Mouse (Mus musculus): ENCODE measurements at regions not wholly inside any gene's neighbourhood (a gene's known extent, or its start where the extent isn't known, plus 50 kb on each side); places are given as distances from the start of the nearest gene placed in this dataset.
A peak's percentile ranks its signal among the peaks of the same experiment; 100 is the strongest.
"Not testable (repeated sequence)": the region's sequence is repeated elsewhere in the genome, so short reads cannot be mapped to it uniquely, and the experiment has no call there.

DNA sequence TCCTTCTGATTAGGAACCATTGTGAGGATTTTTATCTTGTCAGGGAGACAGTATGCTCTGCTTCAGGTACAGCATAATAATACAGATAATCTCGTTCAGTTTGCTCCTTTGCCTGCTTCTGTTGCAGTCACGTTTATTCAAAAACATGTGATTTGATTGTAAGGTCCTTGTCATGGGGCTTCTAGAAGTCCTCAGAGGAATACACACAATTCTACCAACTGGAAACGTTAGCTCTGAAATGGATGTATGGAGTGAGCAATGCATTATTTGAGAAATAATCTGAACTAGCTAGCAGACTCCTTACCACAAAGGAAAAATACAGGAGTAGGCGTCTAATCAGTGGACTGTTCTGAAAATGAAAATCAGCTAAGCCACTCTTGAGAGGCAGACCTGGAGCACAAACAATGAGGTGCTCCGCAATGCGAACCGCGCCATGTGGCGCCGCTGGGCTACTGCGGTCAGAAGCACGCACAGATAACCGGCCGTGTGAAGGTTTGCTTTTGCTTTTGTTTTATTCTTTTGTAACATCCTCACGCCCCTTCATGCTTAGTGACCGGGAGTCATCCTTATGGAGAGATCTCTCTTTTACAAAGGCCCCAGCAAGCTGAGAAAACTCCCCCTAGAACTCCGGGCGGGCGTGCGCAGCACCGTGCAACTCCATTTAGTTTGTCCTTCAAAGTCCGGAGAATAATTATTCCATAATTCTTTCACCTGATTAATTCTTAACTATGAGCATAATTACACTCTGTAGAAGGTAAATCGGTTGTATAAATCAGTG is 419.7 kb downstream of the Nova1 start:
- peak; percentile 67 for DNase-seq (ENCODE audit: low spot score)

DNA sequence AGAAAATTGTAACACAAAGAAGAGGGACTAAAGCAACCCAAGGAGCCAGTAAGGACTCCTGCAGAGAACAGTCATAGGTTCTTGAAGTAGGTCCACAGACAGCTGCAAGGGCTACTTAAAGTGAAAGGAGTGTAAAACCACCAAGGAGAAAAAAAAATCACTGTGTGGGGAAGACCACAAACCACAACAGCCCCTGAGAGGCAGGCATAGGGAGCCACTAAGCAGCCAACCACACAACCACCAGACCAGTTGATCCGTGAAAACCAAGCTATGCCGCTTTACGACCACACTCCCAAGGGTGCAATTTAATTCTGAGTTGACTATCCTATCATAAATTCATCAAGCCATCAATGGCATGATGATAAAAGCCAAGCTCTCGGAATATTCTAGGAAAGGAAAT is 423.5 kb downstream of the Nova1 start:
- DNase-seq (ENCODE audit: low spot score): no peak

DNA sequence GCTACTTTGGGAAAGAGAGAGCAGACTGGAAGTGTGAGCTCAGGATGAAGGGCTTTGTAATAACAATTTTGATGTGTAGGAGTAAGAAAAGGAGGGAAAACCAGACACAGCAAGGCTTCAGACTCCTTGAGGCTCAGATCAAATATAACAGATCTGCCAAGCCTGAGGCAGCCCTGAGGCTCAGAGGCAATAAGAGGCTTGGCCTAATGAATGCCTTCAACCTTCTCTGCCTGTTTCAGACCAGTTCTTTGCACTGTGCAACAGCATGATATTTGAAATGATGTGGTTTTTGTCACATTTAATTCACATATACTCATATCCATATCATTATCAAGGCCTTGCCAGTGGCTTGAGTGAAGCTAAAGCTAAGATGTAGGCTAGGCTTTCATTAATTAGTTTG is 425.0 kb downstream of the Nova1 start:
- DNase-seq (ENCODE audit: low spot score): no peak

DNA sequence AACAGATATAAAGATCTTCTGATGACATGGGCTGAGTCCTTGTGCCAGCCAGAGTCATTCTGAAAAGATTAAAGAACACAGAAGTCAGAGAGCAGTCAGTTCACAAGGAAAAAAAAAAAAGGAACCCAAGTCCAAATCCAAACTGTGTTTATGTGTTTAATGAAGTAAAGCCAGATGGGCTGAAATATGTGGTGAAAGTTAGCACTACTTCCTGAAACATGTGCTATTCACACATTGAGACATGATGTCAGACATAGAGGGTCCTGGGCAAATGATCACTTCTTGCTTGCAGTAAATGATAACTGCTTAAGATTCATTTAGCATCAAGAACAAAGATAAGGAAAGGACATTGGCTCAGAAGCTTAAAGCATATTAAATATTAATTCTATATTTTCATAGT is 439.8 kb downstream of the Nova1 start:
- DNase-seq (ENCODE audit: low spot score): no peak

DNA sequence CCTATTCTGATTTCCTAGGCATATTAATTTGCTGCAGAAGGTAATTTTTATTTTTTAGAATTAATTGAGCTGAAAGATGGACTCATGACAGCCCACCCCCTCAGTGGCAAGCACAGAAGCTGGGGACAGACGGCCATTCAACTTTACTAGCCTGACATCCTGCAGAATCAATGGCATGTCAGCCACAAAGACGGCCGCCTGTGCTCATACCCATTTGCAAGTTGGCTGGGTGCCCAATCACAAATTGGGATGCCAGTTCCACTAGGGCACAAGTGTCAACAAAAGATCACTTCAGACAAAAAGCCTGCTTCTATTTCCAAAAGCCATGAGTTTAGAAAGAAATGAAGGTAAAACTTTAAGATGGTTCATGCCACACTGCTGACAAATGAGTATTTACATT is 447.0 kb downstream of the Nova1 start:
- no peak for DNase-seq (ENCODE audit: low spot score)

DNA sequence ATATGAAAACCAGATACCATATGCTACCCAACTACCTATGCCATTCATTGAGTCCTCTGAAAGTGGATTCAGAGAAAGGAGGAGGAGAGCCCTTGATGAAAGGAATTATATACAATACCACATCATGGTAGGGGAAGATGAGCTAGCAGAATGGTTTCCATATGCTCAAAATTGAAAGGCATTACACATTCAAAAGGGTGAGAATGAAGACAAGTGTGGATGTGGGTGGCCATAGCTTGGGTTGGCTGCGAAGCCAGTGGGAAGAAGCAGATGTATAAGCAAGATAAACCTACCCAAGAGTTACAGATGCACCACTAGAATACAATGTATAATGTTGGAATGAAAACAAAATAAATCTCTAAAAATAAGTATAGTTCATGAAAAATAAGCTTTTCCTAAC is 485.4 kb downstream of the Nova1 start:
- no peak for DNase-seq (ENCODE audit: low spot score)

DNA sequence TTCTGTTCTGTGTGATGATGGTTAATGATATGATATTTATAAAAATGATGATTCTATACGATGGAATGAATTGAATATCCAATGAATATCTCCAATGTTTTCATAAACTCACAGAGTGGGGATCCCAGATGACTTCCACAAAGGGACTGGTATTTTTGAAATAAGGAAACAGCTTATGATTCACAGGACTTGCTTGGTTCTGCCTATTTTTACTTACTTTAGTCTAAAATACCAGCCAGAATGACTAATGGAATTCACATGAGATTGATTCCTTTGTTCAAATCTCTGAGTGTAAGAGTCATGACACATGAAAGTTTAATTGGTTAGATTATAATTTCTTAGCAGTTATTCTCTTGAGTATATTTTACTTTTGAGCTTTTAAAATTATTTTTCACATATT is 490.9 kb downstream of the Nova1 start:
- DNase-seq (ENCODE audit: low spot score): no peak

DNA sequence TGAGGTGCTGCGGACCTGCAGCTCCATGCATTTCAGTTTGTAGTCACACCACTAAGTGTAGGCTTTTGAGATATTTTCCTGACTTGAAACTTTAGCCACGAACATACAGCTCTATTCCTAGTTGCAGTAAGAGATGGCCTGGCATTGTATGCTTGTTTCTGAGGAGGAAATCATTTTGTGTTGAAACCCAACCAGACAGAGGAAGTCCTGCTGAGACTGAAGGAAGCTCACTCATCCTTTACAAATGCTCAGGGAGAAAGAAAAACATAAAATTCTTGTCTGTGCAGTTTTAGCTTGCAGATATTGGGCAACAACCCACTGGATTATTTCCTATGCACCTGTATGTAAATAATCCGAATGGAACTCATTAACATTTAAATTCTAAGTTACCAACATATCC is 495.5 kb downstream of the Nova1 start:
- DNase-seq (ENCODE audit: low spot score): no peak

DNA sequence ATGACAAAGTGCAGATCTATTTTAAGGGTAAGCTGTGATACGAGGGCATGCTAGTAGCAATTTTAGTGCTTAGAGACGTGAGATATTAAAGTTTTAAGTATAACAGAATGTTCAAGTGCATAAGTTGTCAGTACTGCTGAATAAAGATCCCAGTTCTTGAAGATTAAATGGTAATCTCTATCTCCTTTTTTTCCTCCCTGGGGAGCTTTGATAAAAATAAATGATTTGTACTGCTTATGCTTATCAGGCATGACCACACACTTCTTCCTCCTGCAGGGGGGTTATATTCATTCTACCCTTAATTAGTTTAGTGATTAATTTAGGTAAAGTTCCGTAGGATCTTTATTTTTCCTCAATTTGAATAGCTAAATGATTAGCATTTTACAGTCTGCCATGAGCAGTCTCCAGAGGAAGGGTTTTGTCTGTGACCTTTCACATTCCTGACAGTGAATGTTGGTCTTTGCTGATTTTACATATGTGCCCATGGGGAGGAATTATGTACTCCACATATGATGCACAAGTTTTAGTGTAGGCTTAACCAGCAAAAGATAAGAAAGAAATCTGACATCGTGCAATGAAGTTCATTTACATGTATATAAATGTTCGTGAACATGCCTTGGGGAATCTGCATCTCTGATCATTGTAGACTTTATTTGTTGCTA is 515.5 kb downstream of the Nova1 start:
- DNase-seq (ENCODE audit: low spot score): no peak

DNA sequence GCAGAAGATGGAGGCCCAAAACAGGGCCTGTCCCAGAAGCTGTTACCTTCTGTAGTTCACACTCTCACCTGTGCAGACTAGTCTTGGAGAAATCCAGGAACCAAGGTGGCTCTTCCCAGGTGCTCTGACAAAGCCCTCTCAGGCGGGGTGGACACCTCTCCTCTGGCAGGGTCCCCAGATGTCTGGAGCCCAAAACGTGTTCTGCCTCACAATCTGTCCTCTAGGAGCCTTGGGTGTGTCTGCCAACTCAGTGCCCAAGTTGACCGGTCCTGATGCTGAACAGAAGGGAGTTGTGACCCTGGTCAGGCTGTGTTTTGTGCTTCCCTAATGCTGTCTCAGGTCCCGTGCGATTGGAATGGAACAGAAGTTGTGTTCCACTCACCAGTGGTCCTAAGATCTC is 519.8 kb downstream of the Nova1 start:
- no peak for DNase-seq (ENCODE audit: low spot score)

DNA sequence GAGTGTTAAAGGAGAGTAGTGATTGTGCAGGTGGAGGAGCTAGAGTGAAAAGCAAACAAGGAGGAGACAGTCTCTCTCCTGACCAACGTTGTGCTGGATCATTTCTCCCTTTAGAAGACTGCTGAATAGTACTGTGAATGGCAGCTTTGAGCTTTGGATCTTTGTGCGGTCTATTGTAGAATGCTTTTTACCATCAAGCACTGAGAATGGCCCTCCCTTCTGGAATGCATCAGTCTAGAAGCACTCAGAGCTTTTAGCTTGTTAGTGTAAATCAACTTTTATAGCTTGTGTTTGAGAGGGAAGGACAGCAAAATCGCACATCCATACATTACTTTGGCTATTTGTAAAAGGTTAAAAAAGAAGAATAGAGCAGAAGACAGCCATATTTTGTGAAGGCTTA is 534.2 kb downstream of the Nova1 start:
- no peak for DNase-seq (ENCODE audit: low spot score)

DNA sequence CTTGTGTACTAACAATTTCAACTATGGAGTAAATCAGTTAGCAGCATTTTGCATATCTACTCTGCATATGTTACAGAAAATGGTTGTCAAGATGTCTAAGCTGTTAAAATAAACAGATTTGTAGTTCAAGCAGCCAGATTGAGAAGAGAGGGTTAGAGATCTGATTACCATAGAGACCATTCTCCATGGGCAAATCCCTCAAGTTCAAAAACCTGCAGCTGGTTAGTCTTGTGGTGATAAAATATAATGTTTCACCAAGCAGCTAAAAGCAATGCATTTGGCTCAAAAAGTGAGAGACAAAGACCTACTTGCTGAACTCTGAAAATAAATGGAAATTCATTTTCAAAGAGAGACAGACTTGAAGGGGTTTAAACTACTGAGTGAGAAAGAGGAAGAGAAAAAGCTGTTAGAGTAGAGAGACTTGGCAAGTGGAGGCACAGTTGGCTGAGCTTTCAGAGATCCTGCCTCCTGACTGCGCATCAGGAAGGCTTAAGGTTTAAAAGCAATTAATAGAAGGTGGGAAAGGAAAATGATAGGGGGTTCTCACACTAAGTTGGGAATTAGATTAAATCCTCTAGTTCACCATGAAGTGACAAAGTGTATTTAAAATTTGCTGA is 570.2 kb downstream of the Nova1 start:
- DNase-seq (ENCODE audit: low spot score): no peak

DNA sequence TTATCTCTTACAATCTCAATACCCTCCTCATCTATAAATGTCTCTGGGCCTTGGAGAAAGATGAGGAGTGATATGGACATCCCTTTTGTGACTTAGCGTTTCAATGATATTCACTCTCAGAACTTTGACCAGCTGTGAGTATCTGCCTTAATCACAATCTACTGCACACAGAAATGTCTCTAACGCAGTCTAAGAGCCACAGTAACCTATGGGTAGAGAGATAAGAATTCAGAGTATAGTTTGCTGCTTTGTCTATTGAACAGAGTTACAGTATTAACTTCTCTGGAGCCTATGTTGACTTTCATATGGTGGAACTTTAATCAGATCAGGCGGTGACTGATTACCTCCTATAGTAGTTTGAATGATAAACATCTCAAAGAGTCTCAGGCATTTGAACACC is 573.8 kb downstream of the Nova1 start:
- no peak for DNase-seq (ENCODE audit: low spot score)

DNA sequence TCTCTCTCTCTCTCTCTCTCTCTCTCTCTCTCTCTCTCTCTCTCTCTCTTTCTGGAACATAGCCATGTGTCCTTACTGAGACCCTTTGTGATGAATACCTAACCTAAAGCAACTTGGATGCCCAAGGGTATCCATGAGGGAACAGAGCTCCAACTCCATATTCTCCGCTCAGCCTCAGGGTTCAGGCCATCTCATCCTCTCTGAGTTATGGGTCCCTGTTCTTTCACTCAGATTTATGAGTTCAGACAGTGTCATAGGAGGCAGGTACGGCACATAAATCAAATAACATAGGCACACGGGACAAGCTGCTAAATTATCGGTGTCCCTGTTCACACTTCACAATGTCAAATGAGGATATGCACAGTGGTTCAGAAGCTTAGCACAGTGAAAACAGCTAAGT is 586.4 kb downstream of the Nova1 start:
- DNase-seq (ENCODE audit: low spot score): no peak

DNA sequence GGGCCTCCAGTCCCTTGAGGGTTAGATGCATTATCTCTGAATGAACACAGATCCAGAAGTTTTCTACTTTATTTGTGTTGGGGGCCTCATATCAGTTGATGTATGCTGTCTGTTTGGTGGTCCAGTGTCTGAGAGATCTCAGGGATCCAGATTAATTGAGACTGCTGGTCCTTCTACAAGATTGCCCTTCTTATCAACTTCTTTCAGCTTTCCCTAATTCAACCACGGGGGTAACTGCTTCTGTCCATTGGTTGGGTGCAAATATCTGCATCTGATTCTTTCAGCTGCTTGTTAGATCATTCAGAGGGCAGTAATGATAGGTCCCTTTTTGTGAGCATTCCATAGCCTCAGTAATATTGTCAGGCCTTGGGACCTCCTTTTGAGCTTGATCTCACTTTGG is 603.4 kb downstream of the Nova1 start:
- not testable (repeated sequence) for DNase-seq (ENCODE audit: low spot score)

DNA sequence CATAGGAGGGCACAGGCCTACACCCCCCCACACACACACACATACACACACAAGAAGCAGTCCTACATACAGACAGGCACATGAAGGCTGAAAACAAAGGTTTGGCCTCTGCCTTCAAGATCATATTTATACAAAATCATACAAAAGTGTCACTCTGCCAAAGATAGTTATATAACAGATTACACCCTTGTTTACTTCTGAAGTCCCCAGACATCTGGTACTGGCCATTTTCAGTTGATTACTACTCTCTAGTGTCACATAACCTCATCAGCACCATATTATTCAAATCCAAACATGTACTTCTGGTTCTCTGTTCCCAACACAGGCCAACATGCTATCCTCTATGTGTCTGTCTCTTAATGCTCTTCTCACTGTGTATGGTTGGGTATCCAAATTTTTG is 619.7 kb downstream of the Nova1 start:
- no peak for DNase-seq (ENCODE audit: low spot score)

DNA sequence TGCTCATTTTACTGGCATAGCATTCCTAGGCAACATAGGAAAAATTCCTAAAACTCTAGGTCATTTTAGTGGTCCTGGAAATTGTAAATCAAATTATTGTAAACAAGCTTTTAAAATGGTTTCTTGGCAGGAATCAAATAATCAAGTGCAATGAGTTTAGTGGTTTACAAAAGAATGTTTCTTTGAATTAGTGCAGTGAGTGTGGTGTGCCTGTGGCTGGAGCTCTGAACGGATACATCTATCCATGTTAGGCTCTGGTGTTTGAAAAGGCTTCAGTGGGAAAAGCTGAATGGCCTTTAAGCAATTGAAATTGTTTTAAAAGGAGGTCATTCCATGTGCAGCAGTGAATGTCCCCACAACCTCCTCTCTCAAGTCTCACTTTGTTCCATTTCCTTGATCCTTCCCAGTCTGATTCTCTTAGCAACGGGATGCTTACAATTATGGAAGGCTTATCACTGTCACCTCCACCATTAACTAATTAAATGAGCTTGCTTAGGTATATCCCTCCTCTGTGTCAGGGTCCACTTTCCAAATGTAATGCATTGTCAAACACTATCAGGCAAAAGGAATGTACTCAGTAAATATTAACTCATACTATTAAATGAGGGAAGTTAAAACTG is 621.1 kb downstream of the Nova1 start:
- peak; percentile 12 for DNase-seq (ENCODE audit: low spot score)

DNA sequence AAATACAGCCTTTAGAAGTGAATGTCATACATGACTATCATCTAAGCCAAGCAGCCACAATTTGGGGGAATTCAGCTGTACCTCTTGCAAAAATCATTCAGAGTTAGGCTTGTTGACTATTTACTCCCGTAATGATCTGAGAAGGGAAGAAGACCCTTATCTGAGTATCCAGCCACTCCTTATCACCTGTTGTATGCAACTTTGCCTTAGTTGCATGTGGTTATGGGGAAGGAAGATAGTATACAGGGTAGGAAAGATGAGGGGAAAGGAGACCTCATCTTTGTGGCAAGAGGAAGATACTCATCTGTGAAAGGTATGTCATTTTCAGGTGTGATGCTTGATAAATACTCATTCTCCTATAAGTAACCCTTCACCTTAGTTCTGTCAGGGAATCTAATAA is 624.6 kb downstream of the Nova1 start:
- no peak for DNase-seq (ENCODE audit: low spot score)

Measured in retina, embryonic 14.5 days (tissue).